Mouse (Mus musculus) stomach, embryonic 14.5 days (tissue): ENCODE measurements at regions not wholly inside any gene's neighbourhood (a gene's known extent, or its start where the extent isn't known, plus 50 kb on each side); places are given as distances from the start of the nearest gene placed in this dataset.

Source experiments
- ATAC-seq: fragments of 200-750 bp; cut with Nextera tagmentation; 2 replicates; pipeline ENCODE4 v1.8.0; 2017; ENCODE audit warnings: low read depth, moderate TSS enrichment; ENCODE audit not compliant: insufficient number of reproducible peaks, insufficient read depth, low FRiP score
- H3K27ac ChIP-seq: fragments of 300-500 bp; sonication (generic); 2 replicates; pipeline ENCODE4 v1.5.1; 2014; ENCODE audit warnings: mild to moderate bottlenecking, low read length, moderate library complexity, mixed read lengths
- H3K27me3 ChIP-seq: fragments of 300-500 bp; sonication (generic); 2 replicates; pipeline ENCODE4 v1.6.1; 2014; ENCODE audit warnings: low read length, control low read depth, mixed read lengths; ENCODE audit not compliant: control insufficient read depth, insufficient read depth
- H3K36me3 ChIP-seq: fragments of 300-500 bp; sonication (generic); 2 replicates; pipeline ENCODE4 v1.6.1; 2014; ENCODE audit warnings: mild to moderate bottlenecking, control low read depth, low read length, moderate library complexity, mixed read lengths; ENCODE audit not compliant: control insufficient read depth, insufficient read depth
- H3K4me1 ChIP-seq: fragments of 300-500 bp; sonication (generic); 2 replicates; pipeline ENCODE4 v1.6.1; 2014; ENCODE audit warnings: low read length, control low read depth, mixed read lengths; ENCODE audit not compliant: control insufficient read depth, insufficient read depth
- H3K4me2 ChIP-seq: fragments of 300-500 bp; sonication (generic); replicated peaks from 2 replicates; pipeline ENCODE4 v1.6.1; 2014; ENCODE audit warnings: low read depth, low read length, control low read depth
- H3K4me3 ChIP-seq: fragments of 300-500 bp; sonication (generic); 2 replicates; pipeline ENCODE4 v1.5.1; 2014; ENCODE audit warnings: low read depth, low read length, control low read depth
- H3K9ac ChIP-seq: fragments of 300-500 bp; sonication (generic); replicated peaks from 2 replicates; pipeline ENCODE4 v1.6.1; 2014; ENCODE audit warnings: low read depth, mild to moderate bottlenecking, control low read depth, low read length, moderate library complexity, mixed read lengths
- H3K9me3 ChIP-seq: fragments of 300-500 bp; sonication (generic); 2 replicates; pipeline ENCODE4 v1.6.1; 2016; ENCODE audit warnings: low read depth, low read length, control low read depth; ENCODE audit not compliant: control insufficient read depth
- WGBS: fragments of 180-500 bp; shearing (Covaris S2); extraction: QIAGEN DNeasy Blood & Tissue Kit; methylation state at CpG from one replicate; pipeline ENCODE4 v1.1.7; 2014; 5-methylcytosine and 5-hydroxymethylcytosine counted together

- Histone ChIP-seq H3K36me3 (no peaks in the 10 kb centered on the region), H3K27me3 (no peaks in the 10 kb centered on the region), H3K9ac (no peak overlapping the region), H3K4me2 (no peak overlapping the region), H3K4me3 (no peak overlapping the region), H3K27ac (peak overlapping the region; percentile 62; the same call in 1 of the 2 replicates), H3K9me3 (no peaks in the 10 kb centered on the region), H3K4me1 (no peaks in the 10 kb centered on the region)
- ATAC-seq: no peak
- 55% methylated on average over 8 of the region's 8 CpGs for WGBS
Measured at GRCm38 (mm10) chr1:45679964-45680709, 114.8 kb upstream of the Wdr75 start.

- Histone ChIP-seq H3K27ac (no peak overlapping the region), H3K4me1 (no peaks in the 10 kb centered on the region), H3K4me3 (no peak overlapping the region), H3K4me2 (no peak overlapping the region), H3K36me3 (no peaks in the 10 kb centered on the region), H3K9ac (no peak overlapping the region), H3K27me3 (no peaks in the 10 kb centered on the region), H3K9me3 (no peaks in the 10 kb centered on the region)
- no peak for ATAC-seq
- 30% methylated on average over 1 of the region's 1 CpGs for WGBS
Measured at GRCm38 (mm10) chr1:45700893-45701292, 94.1 kb upstream of the Wdr75 start.

GRCm38 (mm10) chr1:45701516-45701915 lies 93.5 kb upstream of the Wdr75 start:
- no peak overlapping the region for H3K4me2 ChIP-seq
- H3K4me1 ChIP-seq: no peaks in the 10 kb centered on the region
- H3K36me3 ChIP-seq: no peaks in the 10 kb centered on the region
- H3K9me3 ChIP-seq: no peaks in the 10 kb centered on the region; the same call in 1 of the 2 replicates
- WGBS: 88% methylated on average over 1 of the region's 1 CpGs
- no peaks in the 10 kb centered on the region for H3K27me3 ChIP-seq
- ATAC-seq: no peak
- no peak overlapping the region for H3K27ac ChIP-seq
- H3K4me3 ChIP-seq: no peak overlapping the region
- H3K9ac ChIP-seq: no peak overlapping the region

GRCm38 (mm10) chr1:45723369-45723768 lies 71.6 kb upstream of the Wdr75 start:
- H3K36me3 ChIP-seq: no peaks in the 10 kb centered on the region
- H3K4me2 ChIP-seq: no peak overlapping the region
- H3K4me1 ChIP-seq: no peaks in the 10 kb centered on the region
- H3K9ac ChIP-seq: no peak overlapping the region
- 88% methylated on average over 2 of the region's 2 CpGs for WGBS
- no peak for ATAC-seq
- no peaks in the 10 kb centered on the region for H3K9me3 ChIP-seq
- H3K27ac ChIP-seq: no peak overlapping the region
- H3K27me3 ChIP-seq: no peaks in the 10 kb centered on the region
- H3K4me3 ChIP-seq: no peak overlapping the region

GRCm38 (mm10) chr1:45732958-45733357 lies 62.0 kb upstream of the Wdr75 start:
- H3K9me3 ChIP-seq: peaks cover 11% of the 10 kb centered on the region
- H3K4me3 ChIP-seq: no peak overlapping the region
- H3K9ac ChIP-seq: no peak overlapping the region
- H3K4me1 ChIP-seq: no peaks in the 10 kb centered on the region
- no peak overlapping the region for H3K27ac ChIP-seq
- no peaks in the 10 kb centered on the region for H3K27me3 ChIP-seq
- no peaks in the 10 kb centered on the region for H3K36me3 ChIP-seq
- no peak for ATAC-seq
- 90% methylated on average over 3 of the region's 3 CpGs for WGBS
- no peak overlapping the region for H3K4me2 ChIP-seq

GRCm38 (mm10) chr1:45745136-45745535 lies 49.8 kb upstream of the Wdr75 start:
- Histone ChIP-seq H3K9me3 (peaks cover 8% of the 10 kb centered on the region; the same call in 1 of the 2 replicates), H3K4me3 (no peak overlapping the region), H3K36me3 (no peaks in the 10 kb centered on the region), H3K9ac (no peak overlapping the region), H3K4me2 (no peak overlapping the region), H3K4me1 (no peaks in the 10 kb centered on the region), H3K27me3 (no peaks in the 10 kb centered on the region), H3K27ac (no peak overlapping the region)
- ATAC-seq: no peak
- 89% methylated on average over 1 of the region's 1 CpGs for WGBS
